Mouse (Mus musculus): ENCODE data around the gene Sri. TPM values are rescaled to one million over a fixed set of nuclear protein-coding genes. Genes with fewer than 3 reads are reported as not detected.
A peak's percentile ranks its signal among the peaks of the same experiment; 100 is the strongest.

Gene Sri
- total and polyA plus RNA-seq, 2 experiments = 58.8 to 60.3 TPM

- TF ChIP-seq CTCF (IDR thresholded peaks at IDR 0.05; ENCODE audit: low read depth, low read length) (no peak), POLR2A (IDR thresholded peaks at IDR 0.05; ENCODE audit: extremely low read depth, insufficient read depth, low read length) (no peak)
- Histone ChIP-seq H3K79me2 (ENCODE audit: control insufficient read depth, insufficient read depth, low read length) (no peaks in the 10 kb centered on the region), H3K9ac (ENCODE audit: low read depth, low read length) (no peak overlapping the region), H3K36me3 (ENCODE audit: control insufficient read depth, insufficient read depth, low read length) (no peaks in the 10 kb centered on the region), H3K27me3 (ENCODE audit: control insufficient read depth, insufficient read depth, low read length) (no peaks in the 10 kb centered on the region), H3K4me1 (ENCODE audit: control insufficient read depth, insufficient read depth, low read length) (no peaks in the 10 kb centered on the region; the same call in 1 of the 2 replicates), H3K27ac (replicated peaks; ENCODE audit: insufficient read depth, low read depth, low read length) (no peak overlapping the region), H3K4me3 (ENCODE audit: insufficient read depth, low read depth, low read length) (no peak overlapping the region)
- 79% methylated on average over 3 of the region's 3 CpGs for WGBS
- DNase-seq (ENCODE audit: extremely low read depth, low read depth, low spot score) = no peak
Observed at GRCm38 (mm10) chr5:8088147-8088546, 42.3 kb downstream of the Sri start.

DNA sequence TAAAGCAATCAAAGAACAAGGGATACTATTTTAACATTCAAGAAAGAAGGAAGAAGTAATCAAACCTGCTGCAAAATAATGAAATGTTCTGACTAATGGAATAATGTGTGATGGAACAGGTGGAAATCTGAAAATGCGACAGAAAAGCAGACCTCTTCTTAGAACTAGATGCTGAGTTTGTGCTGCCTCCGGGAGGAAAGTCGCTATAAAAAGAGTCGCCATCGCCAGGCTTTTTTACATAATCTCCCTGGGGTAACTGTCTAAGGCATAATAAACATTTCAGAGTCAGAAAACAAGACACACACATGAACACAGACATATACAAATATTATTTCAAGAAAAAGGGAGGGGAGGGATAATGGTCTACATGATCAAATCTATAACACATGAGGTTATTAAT lies 49.0 kb downstream of the Sri start:
- 85% methylated on average over 5 of the region's 5 CpGs for WGBS
- no peaks in the 10 kb centered on the region for H3K27me3 ChIP-seq (ENCODE audit: control insufficient read depth, insufficient read depth, low read length)
- H3K79me2 ChIP-seq (ENCODE audit: control insufficient read depth, insufficient read depth, low read length) = no peaks in the 10 kb centered on the region
- no peaks in the 10 kb centered on the region for H3K4me1 ChIP-seq (ENCODE audit: control insufficient read depth, insufficient read depth, low read length)
- H3K27ac ChIP-seq (replicated peaks; ENCODE audit: insufficient read depth, low read depth, low read length) = no peak overlapping the region
- H3K36me3 ChIP-seq (ENCODE audit: control insufficient read depth, insufficient read depth, low read length) = no peaks in the 10 kb centered on the region
- H3K9ac ChIP-seq (ENCODE audit: low read depth, low read length) = no peak overlapping the region
- no peak overlapping the region for H3K4me3 ChIP-seq (ENCODE audit: insufficient read depth, low read depth, low read length)
- TF ChIP-seq POLR2A (IDR thresholded peaks at IDR 0.05; ENCODE audit: extremely low read depth, insufficient read depth, low read length) = no peak
- TF ChIP-seq CTCF (IDR thresholded peaks at IDR 0.05; ENCODE audit: low read depth, low read length) = no peak
- DNase-seq (ENCODE audit: extremely low read depth, low read depth, low spot score) = no peak

- Histone ChIP-seq H3K27ac (replicated peaks; ENCODE audit: insufficient read depth, low read depth, low read length) (no peak overlapping the region), H3K4me3 (ENCODE audit: insufficient read depth, low read depth, low read length) (no peak overlapping the region), H3K4me1 (ENCODE audit: control insufficient read depth, insufficient read depth, low read length) (no peaks in the 10 kb centered on the region), H3K79me2 (ENCODE audit: control insufficient read depth, insufficient read depth, low read length) (no peaks in the 10 kb centered on the region), H3K27me3 (ENCODE audit: control insufficient read depth, insufficient read depth, low read length) (no peaks in the 10 kb centered on the region), H3K36me3 (ENCODE audit: control insufficient read depth, insufficient read depth, low read length) (no peaks in the 10 kb centered on the region), H3K9ac (ENCODE audit: low read depth, low read length) (no peak overlapping the region)
- 65% methylated on average over 1 of the region's 1 CpGs for WGBS
- TF ChIP-seq POLR2A (IDR thresholded peaks at IDR 0.05; ENCODE audit: extremely low read depth, insufficient read depth, low read length) (no peak), CTCF (IDR thresholded peaks at IDR 0.05; ENCODE audit: low read depth, low read length) (no peak)
- no peak for DNase-seq (ENCODE audit: extremely low read depth, low read depth, low spot score)
Observed at GRCm38 (mm10) chr5:8095689-8096088, 49.8 kb downstream of the Sri start.

GRCm38 (mm10) chr5:8111691-8112090 lies 65.8 kb downstream of the Sri start:
- WGBS = 93% methylated on average over 3 of the region's 3 CpGs
- H3K79me2 ChIP-seq (ENCODE audit: control insufficient read depth, insufficient read depth, low read length) = no peaks in the 10 kb centered on the region
- no peak overlapping the region for H3K27ac ChIP-seq (replicated peaks; ENCODE audit: insufficient read depth, low read depth, low read length)
- DNase-seq (ENCODE audit: extremely low read depth, low read depth, low spot score) = no peak
- no peaks in the 10 kb centered on the region for H3K36me3 ChIP-seq (ENCODE audit: control insufficient read depth, insufficient read depth, low read length)
- no peak for TF ChIP-seq CTCF (IDR thresholded peaks at IDR 0.05; ENCODE audit: low read depth, low read length)
- TF ChIP-seq POLR2A (IDR thresholded peaks at IDR 0.05; ENCODE audit: extremely low read depth, insufficient read depth, low read length) = no peak
- no peaks in the 10 kb centered on the region for H3K4me1 ChIP-seq (ENCODE audit: control insufficient read depth, insufficient read depth, low read length)
- H3K4me3 ChIP-seq (ENCODE audit: insufficient read depth, low read depth, low read length) = no peak overlapping the region
- H3K9ac ChIP-seq (ENCODE audit: low read depth, low read length) = no peak overlapping the region
- no peaks in the 10 kb centered on the region for H3K27me3 ChIP-seq (ENCODE audit: control insufficient read depth, insufficient read depth, low read length)

GRCm38 (mm10) chr5:8112246-8112645 lies 66.4 kb downstream of the Sri start:
- TF ChIP-seq POLR2A (IDR thresholded peaks at IDR 0.05; ENCODE audit: extremely low read depth, insufficient read depth, low read length) (no peak), CTCF (IDR thresholded peaks at IDR 0.05; ENCODE audit: low read depth, low read length) (no peak)
- Histone ChIP-seq H3K4me1 (ENCODE audit: control insufficient read depth, insufficient read depth, low read length) (no peaks in the 10 kb centered on the region), H3K27me3 (ENCODE audit: control insufficient read depth, insufficient read depth, low read length) (no peaks in the 10 kb centered on the region), H3K4me3 (ENCODE audit: insufficient read depth, low read depth, low read length) (no peak overlapping the region), H3K27ac (replicated peaks; ENCODE audit: insufficient read depth, low read depth, low read length) (no peak overlapping the region), H3K79me2 (ENCODE audit: control insufficient read depth, insufficient read depth, low read length) (no peaks in the 10 kb centered on the region), H3K9ac (ENCODE audit: low read depth, low read length) (no peak overlapping the region), H3K36me3 (ENCODE audit: control insufficient read depth, insufficient read depth, low read length) (no peaks in the 10 kb centered on the region)
- peak; percentile 40 for DNase-seq (ENCODE audit: extremely low read depth, low read depth, low spot score)
- WGBS = 71% methylated on average over 5 of the region's 5 CpGs

DNA sequence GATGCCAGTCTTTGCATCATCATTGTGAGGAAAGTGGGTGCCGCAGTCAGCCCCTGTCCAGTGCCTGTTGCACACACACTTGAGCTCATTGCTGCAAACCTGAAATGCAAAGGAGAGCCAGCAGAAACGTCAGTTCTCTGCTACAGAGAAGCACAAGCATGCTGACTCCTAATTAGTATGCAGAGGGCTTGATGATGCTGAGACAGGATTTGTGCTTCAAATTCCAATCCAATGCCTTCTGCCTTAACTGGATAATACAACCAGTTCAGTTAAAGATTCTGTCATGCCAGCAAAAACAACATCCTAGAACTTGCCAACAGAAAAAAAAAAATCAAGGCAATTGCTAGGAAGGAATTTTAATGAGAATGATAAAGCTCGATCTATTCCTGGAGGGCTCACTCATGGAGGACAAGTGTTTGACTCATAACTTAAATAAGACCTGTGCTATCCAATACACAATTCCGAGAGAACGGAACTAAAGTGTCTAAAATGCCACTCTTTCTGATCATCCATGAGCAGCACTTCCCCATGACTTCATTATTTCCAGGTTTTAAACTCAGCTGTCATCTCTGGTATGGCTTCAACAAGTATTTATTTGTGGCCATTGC lies 70.8 kb downstream of the Sri start:
- H3K4me1 ChIP-seq (ENCODE audit: control insufficient read depth, insufficient read depth, low read length) = no peaks in the 10 kb centered on the region
- TF ChIP-seq POLR2A (IDR thresholded peaks at IDR 0.05; ENCODE audit: extremely low read depth, insufficient read depth, low read length) (no peak), CTCF (IDR thresholded peaks at IDR 0.05; ENCODE audit: low read depth, low read length) (no peak)
- WGBS = 76% methylated on average over 5 of the region's 5 CpGs
- no peak for DNase-seq (ENCODE audit: extremely low read depth, low read depth, low spot score)
- H3K27ac ChIP-seq (replicated peaks; ENCODE audit: insufficient read depth, low read depth, low read length) = no peak overlapping the region
- no peak overlapping the region for H3K9ac ChIP-seq (ENCODE audit: low read depth, low read length)
- H3K79me2 ChIP-seq (ENCODE audit: control insufficient read depth, insufficient read depth, low read length) = no peaks in the 10 kb centered on the region
- H3K4me3 ChIP-seq (ENCODE audit: insufficient read depth, low read depth, low read length) = no peak overlapping the region
- H3K27me3 ChIP-seq (ENCODE audit: control insufficient read depth, insufficient read depth, low read length) = no peaks in the 10 kb centered on the region
- H3K36me3 ChIP-seq (ENCODE audit: control insufficient read depth, insufficient read depth, low read length) = no peaks in the 10 kb centered on the region

Other genes with a start within 250 kb of the Sri start
- 76.6 and 90.1 TPM in 2 replicates for gene Steap4, start 85.6 kb upstream of the Sri start, total RNA-seq (2014; rRNA removed)
- 38.3 and 40.9 TPM in 2 replicates for gene Steap4, start 85.6 kb upstream of the Sri start, polyA plus RNA-seq (2012; rRNA removed)